Mouse (Mus musculus) ES-CJ7 (cell line): ENCODE data around the gene Dck.
"Not testable (repeated sequence)": the region's sequence is repeated elsewhere in the genome, so short reads cannot be mapped to it uniquely, and the experiment has no call there.

Source experiments
- DNase-seq: peaks from one replicate; pipeline ENCODE4 v3.0.0; 2011; ENCODE audit warnings: low read depth, low spot score

Dck gene

GRCm38 (mm10) chr5:88764987-88765481, at the start of gene Dck:
Dck (plus strand) TSS chr5:88764996.
- peak; percentile 99 for DNase-seq

GRCm38 (mm10) chr5:88716983-88717382, 47.8 kb upstream of the Dck start:
- DNase-seq, result no peak

- peak; percentile 93 for DNase-seq
These were observed 44.4 kb upstream of the Dck start, which contains the start of gene Mob1b for GRCm38 (mm10) chr5:88720116-88721002. Mob1b (plus strand) TSS chr5:88720855.

DNA sequence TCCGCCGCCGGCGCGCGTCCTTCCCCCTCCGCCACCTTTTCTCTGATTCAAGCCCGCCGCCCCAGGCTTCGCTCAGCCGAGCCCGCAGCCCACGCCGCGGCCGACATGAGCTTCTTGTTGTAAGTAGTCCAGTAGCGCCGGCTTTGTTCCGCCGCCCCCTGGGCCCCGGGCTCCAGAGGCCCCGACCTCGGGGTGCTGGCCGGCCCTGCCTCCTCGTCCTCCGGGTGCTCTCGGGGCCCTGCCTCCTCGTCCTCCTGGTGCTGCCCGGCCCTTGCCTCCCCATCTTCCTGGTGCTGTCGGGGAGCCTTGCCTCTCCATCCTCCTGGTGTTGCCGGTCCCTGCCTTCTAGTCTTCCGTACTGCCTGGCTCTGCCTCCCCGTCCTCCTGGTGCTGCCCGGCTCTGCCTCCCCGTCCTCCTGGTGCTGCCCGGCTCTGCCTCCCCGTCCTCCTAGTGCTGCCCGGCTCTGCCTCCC, 43.8 kb upstream of the Dck start:
- DNase-seq, result no peak

DNA sequence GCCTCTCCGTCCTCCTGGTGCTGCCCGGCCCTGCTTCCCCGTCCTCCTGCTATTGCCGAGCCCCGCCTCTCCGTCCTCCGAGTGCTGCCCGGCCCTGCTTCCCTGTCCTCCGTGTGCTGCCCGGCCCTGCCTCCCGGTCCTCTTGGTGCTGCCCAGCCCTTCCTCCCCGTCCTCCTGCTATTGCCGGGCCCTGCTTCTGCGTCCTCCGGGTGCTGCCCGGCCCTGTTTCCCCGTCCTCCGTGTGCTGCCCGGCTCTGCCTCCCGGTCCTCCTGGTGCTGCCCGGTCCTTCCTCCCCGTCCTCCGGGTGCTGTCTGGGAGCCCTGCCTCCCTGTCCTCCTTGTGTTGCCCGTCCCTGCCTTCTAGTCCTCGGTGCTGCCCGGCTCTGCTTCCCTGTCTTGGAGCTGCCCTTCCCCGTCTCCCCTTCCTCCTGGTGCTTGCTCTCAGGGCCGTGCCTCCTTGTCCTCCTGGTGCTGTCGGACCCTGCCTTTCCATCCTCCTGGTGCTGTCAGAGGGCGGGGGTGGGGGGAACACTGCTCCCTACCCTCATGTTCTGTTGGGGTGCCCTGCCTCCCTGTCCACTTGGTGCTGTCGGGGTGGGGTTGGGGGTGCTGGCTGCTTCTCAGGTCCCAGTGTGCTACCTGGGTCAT, 43.1 kb upstream of the Dck start:
- DNase-seq, result no peak

DNA sequence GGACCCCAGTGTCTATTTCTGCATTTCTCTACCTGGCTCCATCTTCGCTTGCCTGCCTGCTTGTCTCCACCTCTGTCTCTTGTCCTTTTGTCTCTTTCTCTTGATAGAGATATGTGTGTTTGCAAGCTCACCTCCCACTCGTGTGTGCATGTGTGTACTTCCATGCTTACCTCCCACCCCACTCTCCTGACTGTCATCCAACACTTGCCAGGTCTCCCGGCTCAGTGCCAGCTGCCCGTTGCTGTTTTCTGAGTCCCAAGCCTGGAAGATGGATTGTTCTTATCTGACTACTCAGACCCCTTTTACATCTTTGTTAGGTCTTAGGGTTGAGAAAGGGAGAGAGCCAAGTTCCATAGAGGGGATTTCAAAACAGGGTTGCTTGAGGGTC, 42.6 kb upstream of the Dck start:
- no peak for DNase-seq

GRCm38 (mm10) chr5:88724030-88724429, 40.8 kb upstream of the Dck start:
- DNase-seq, result no peak

GRCm38 (mm10) chr5:88727593-88728144, 37.1 kb upstream of the Dck start:
- no peak for DNase-seq

GRCm38 (mm10) chr5:88734786-88735185, 30.0 kb upstream of the Dck start:
- DNase-seq, result peak; percentile 29

DNA sequence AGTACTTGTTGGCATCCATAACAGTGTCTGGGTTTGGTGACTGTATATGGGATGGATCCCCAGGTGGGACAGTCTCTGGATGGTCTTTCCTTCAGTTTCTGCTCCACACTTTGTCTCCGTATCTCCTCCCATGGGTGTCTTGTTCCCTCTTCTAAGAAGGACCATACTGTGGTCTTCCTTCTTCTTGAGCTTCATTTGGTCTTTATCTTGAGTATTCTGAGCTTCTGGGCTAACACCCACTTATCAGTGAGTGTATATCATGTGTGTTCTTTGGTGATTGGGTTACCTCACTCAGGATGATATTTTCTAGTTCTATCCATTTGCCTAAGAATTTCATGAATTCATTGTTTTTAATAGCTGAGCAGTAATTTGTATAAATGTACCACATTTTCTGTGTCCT, 23.7 kb upstream of the Dck start:
- DNase-seq, result not testable (repeated sequence)

DNA sequence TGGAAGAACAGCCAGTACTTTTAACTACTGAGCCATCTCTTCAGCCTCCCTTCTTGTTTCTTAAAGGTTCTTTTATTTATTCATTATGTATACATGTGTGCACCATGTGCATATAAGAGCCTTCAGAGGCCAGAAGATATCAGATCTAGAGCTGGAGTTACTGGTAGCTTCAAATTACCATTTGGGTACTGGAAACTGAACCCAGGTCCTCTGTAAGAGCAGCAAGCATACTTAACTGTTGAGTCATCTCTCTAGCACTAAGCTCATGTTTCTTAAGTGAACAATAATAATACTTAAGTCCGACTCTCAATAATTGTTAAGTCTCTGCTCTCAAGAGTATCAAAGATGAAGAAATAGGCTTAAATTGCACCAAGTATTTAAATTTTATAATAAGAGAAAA, 17.0 kb upstream of the Dck start:
- DNase-seq, result no peak

GRCm38 (mm10) chr5:88753199-88753598, 11.6 kb upstream of the Dck start:
- DNase-seq, result no peak

DNA sequence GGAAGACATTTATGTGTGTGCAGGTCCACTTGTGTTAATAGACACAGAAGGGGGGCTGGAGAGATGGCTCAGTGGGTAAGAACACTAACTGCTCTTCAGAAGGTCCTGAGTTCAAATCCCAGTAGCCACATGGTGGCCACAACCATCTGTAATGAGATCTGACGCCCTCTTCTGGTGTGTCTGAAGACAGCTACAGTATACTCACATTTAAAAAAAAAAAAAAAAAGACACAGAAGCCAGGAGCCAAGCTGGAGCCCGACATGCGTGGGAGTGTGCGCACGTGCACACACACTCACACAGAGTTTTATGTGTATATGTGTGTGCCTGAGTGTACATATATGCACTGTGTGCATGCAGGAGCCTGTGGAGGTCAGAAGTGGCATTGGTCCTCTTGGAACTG, 2.2 kb upstream of the Dck start:
- DNase-seq, result no peak

DNA sequence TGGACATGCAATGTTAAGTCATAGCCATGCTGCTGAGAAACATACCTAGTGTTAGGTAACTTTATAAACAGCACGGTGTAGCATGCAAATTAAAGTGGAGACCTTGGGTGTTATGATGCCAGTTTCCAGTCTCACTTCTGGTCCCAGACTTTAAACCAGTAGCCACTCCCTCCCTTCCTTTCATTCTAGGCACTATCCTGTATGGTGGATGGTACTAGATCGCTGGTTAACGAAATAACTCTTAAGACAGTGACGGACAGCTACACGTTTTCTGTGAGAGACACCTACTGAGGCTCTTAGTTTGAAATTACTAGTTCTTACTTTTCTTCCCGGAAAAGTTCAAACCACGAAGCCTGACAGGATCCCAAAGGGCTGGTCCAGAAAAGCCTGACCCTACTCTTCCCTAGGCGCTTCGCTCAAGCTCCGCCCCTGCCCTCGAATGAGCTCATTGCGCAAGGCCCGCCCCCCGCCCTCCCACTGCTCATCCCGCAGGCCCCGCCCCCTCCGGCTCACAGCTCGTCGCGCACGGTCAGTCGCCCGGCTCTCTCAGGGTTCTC, 288 bp upstream of the Dck start:
- no peak for DNase-seq

- no peak for DNase-seq
These were observed 791 bp downstream of the Dck start for GRCm38 (mm10) chr5:88765587-88765986.

DNA sequence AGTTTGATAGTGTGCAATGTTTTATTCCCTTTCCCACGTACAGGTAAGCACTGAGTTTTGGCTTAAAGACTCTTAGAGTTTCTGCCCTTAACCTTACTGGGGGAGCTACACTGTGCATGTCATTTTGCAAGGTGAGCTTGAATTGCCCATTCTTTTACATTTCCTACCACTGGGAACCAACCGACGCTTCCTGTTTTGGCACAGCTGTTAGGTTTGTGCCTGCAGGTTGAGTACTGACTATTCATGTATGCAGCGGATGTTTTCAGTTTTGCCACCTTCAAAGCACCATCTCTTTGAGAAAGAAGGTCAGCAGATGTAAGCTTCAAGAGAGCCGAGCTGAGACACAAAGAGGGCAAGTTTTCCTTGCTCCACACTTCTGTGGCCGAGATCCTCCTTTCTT, 1.3 kb downstream of the Dck start:
- DNase-seq, result no peak

DNA sequence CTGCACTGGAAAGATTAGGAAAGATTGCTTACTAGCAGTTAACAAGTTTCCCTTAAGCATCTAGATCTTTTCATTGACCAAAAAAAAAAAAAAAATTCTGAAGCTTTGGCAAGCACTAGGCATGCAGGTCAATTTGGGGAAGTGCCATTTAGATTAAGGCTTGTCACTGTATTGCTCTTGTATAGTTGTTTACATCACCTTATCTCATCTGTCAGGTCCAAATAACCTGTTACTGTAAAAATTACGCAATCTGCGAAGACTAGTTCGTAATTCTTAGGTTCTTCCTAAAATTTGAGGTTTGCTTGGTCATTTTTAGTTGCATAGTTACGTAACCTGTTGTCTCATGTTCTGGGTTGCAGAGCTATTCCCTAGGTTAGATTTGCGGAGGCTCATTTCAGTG, 2.1 kb downstream of the Dck start:
- no peak for DNase-seq

DNA sequence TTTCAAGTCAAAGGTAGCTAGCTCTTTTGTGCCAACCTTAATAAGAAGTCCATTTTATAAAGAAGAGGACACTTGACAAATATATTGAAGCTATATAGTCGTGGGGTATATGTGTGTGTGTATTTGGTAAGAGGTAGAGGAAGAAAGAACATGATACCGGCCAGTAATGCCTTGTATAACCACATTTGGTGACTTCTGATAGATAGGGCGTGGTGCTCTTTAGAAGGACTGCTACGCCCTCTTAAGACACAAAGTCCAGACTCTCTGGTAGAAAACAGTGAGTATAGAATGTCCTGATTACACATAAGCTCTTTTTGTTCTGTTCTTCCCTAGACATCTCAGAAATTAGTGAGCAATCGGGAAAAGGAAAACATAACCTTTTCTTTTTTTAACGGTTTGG, 3.4 kb downstream of the Dck start:
- DNase-seq, result no peak

GRCm38 (mm10) chr5:88782072-88782765, 17.4 kb downstream of the Dck start:
- no peak for DNase-seq

DNA sequence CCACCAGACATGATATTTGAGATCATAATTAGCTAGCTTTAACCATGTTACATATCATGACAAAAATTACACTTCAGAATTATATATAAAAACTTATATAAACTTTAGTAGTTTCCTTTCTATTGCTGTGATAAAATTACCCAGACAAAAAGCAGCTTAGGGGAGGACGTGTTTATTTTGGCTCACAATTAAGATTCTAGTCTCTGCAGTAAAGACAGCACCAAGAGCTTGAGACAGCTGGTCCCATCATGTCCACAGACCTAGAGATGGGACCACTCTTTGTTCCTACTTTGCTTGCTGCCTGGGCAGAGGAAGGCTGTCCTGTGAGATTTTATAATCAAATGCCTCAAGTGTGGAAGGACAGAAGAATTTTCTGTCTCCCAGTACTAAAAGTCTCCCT, 20.3 kb downstream of the Dck start:
- no peak for DNase-seq

DNA sequence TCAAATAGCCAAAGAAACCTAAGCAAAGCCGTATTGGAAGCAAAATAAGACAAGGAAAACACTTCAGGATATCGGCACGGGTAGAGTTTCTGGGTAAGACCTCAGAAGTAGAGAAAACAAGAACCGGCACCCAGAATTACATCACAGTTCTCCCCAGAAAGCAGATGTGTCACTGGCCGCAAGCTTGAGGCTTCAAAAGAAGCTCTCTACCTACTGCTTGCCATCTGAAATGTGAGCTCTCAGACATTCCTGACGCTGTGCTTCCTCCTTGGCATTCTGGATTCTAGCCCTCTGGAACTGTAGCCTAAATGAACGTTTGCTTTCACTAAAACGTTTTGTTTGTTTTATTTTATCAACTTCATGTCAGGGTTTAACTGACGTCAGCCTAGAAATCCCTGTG, 25.9 kb downstream of the Dck start:
- DNase-seq, result no peak
